Mouse (Mus musculus): ENCODE measurements around the gene Grhl1. TPM values are rescaled to one million over a fixed set of nuclear protein-coding genes. Genes with fewer than 3 reads are reported as not detected.
"Not testable (repeated sequence)": the region's sequence is repeated elsewhere in the genome, so short reads cannot be mapped to it uniquely, and the experiment has no call there.

Gene Grhl1
- polyA plus RNA-seq, 1 experiment from 2014 or later: 7.5 TPM

DNA sequence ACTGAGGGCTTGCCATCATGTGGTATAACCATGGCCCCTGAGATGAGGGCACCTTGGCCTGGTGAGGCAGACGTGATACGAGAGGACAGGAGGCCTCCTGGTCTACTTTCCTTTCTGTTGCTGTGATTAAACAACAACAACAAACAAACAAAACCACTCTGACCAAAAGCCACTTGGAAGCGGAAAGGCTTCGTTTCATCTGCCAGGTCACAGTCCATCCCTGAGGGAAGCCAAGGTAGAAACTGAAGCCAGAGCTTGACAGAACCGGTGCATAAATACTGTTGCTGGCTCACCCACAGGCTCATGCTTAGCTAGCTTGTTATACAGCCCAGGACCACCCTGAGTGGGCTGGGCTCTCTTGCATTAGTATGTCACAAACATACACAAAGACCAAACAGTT is 54.3 kb downstream of the Grhl1 start:
- 82% methylated on average over 5 of the region's 5 CpGs for WGBS
- no peak overlapping the region for H3K4me2 ChIP-seq
- ATAC-seq (ENCODE audit: insufficient read depth, low FRiP score, low read depth): no peak

DNA sequence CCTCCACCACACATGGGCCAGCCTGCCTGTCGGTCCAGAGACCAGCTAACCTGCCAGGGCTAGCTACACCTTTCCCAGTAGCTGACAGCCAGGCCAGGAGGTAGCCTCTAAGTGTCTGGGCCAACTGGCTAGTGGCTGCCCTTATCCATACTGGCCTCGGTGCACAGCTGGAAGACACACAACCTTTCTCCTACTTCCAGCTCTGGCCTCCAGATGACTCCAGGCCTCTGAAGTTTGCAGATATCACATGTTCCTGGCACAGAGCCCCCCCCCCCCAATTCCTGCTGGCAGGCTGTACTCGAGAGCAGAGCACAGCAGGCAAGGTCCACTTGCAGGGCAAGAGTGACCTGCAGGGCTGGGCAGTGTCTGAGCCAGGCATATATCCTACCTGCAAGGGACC is 55.1 kb downstream of the Grhl1 start:
- Histone ChIP-seq H3K27me3 (replicated peaks) (no peaks in the 10 kb centered on the region), H3K36me3 (no peaks in the 10 kb centered on the region), H3K4me3 (replicated peaks) (no peak overlapping the region), H3K27ac (no peak overlapping the region), H3K9me3 (no peaks in the 10 kb centered on the region), H3K4me1 (no peaks in the 10 kb centered on the region), H3K9ac (no peak overlapping the region), H3K4me2 (no peak overlapping the region)
- WGBS: 47% methylated on average over 3 of the region's 3 CpGs
- 0 out of 2 replicates have a peak, but pooled peaks have one; percentile 13 for ATAC-seq (ENCODE audit: insufficient read depth, low FRiP score, low read depth)

More for the DNA sequence above, 54.3 kb downstream of the Grhl1 start:
- Histone ChIP-seq H3K4me1 (no peaks in the 10 kb centered on the region), H3K4me3 (replicated peaks) (no peak overlapping the region), H3K36me3 (no peaks in the 10 kb centered on the region), H3K9ac (no peak overlapping the region), H3K9me3 (no peaks in the 10 kb centered on the region), H3K27me3 (replicated peaks) (no peaks in the 10 kb centered on the region), H3K27ac (no peak overlapping the region)

DNA sequence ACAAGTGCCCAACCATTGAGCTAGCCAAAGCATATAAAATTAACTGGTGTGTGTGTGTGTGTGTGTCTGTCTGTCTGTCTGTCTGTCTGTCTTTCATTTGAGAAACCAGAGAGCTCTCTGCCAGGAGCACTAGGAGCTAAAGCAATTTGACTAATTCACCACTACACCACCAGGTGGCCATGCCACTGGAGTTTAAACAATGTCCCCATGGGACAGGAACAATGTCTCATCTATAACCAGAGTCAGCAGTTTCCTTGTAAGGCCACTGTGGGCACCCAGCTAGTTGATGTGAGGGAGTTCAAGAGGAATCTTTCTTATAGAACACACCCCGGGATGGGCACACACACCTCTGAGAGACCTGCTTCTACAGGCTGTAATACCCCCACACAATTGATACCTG is 58.1 kb downstream of the Grhl1 start:
- H3K9me3 ChIP-seq: no peaks in the 10 kb centered on the region
- 83% methylated on average over 1 of the region's 1 CpGs for WGBS

DNA sequence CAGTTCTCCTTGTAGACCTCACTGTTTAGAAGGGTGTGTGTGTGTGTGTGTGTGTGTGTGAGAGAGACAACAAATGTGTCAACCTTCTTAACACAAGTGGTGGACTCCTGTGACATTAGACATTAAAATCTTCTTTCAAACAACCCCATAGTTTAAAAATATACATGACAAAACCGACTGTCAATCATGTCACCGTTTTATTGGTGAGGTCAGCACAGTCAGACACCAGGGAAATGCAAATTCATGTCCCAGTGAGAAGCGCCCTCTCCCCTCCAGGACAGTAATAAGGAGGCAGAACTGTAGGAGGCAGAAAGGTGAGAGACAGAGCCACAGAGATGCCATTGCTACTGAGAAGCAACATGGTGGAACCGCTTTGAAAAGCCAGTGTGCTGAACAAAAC is 60.3 kb downstream of the Grhl1 start:
- Histone ChIP-seq H3K9me3 (no peaks in the 10 kb centered on the region), H3K4me2 (no peak overlapping the region), H3K9ac (no peak overlapping the region), H3K4me1 (no peaks in the 10 kb centered on the region), H3K27me3 (replicated peaks) (no peaks in the 10 kb centered on the region), H3K4me3 (replicated peaks) (no peak overlapping the region), H3K27ac (no peak overlapping the region), H3K36me3 (no peaks in the 10 kb centered on the region)
- WGBS: 58% methylated on average over 4 of the region's 4 CpGs
- no peak for ATAC-seq (ENCODE audit: insufficient read depth, low FRiP score, low read depth)

More for the DNA sequence above, 58.1 kb downstream of the Grhl1 start:
- no peak for ATAC-seq (ENCODE audit: insufficient read depth, low FRiP score, low read depth)
- no peaks in the 10 kb centered on the region for H3K27me3 ChIP-seq (replicated peaks)
- no peak overlapping the region for H3K27ac ChIP-seq
- H3K4me3 ChIP-seq (replicated peaks): no peak overlapping the region
- H3K4me2 ChIP-seq: no peak overlapping the region
- no peaks in the 10 kb centered on the region for H3K4me1 ChIP-seq
- H3K9ac ChIP-seq: no peak overlapping the region
- H3K36me3 ChIP-seq: no peaks in the 10 kb centered on the region

DNA sequence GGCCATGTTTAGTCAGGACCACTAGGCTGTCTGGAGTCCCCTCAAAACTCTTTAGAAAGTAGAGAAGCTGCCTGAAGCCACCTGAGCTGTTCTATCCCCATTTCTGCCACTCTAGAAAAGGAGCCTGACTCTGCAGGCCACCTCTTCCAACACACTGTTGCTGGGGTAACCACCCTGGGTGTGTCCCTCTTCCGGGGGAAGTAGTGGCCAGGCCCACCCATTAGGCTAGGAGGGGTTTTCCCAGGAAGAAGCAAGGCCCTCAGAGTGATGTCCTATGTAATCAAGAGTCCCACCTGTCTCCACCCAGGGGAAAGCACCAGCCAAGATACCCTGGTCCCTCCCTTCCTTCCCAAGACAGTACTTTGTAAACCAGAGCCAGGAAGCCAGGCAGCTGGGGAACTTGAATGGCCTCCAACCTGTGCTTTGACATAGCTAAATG is 61.7 kb downstream of the Grhl1 start:
- Histone ChIP-seq H3K4me2 (no peak overlapping the region), H3K9ac (no peak overlapping the region), H3K4me1 (no peaks in the 10 kb centered on the region), H3K4me3 (replicated peaks) (no peak overlapping the region), H3K27me3 (replicated peaks) (no peaks in the 10 kb centered on the region), H3K36me3 (no peaks in the 10 kb centered on the region), H3K9me3 (no peaks in the 10 kb centered on the region), H3K27ac (no peak overlapping the region)
- WGBS: 54% methylated on average over 1 of the region's 1 CpGs
- ATAC-seq (ENCODE audit: insufficient read depth, low FRiP score, low read depth): peak; percentile 57; the same call in 1 of the 2 replicates

DNA sequence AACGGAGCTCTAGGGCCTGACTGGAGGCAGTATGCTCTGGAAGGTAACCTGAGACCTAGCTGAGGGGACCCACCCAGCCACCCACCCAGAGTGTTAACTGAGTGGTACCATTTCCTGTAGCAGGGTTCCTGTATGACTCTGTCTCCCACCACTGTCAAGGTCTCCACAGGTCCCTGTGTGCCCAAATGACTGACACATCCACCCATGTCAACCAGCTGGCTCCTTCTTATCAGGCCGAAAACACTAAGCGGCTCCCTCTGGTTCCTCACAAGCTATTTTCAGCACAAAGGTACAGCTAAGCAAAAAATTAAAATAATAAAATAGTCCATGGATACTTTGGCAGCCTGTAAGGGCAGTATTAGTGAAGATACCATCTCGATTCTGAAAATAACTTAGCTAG is 62.1 kb downstream of the Grhl1 start:
- 0 out of 2 replicates have a peak, but pooled peaks have one; percentile 9 for ATAC-seq (ENCODE audit: insufficient read depth, low FRiP score, low read depth)
- Histone ChIP-seq H3K4me2 (no peak overlapping the region), H3K27me3 (replicated peaks) (no peaks in the 10 kb centered on the region), H3K9ac (no peak overlapping the region), H3K4me3 (replicated peaks) (no peak overlapping the region), H3K9me3 (no peaks in the 10 kb centered on the region), H3K4me1 (no peaks in the 10 kb centered on the region), H3K36me3 (no peaks in the 10 kb centered on the region), H3K27ac (no peak overlapping the region)
- WGBS: 64% methylated on average over 4 of the region's 4 CpGs

DNA sequence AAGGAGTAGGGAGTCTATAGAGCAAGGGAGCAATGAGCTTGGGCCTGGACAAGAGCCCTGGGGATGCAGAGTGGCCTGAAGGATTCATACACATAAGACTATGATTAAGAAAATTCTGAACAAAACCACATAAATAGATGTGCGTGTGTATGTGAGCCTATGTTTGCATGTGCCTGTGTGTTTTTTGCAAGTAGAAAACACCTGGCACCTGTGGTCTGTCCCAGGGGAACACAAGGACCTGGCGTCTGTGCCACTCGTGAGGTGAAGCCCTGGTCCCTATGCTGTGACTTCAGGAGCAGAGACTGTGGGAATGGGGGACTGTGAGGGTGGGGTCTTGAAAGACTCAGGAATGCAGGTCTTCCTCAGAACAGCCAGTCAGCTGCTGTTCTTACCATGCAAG is 62.6 kb downstream of the Grhl1 start:
- H3K4me1 ChIP-seq: no peaks in the 10 kb centered on the region
- no peak overlapping the region for H3K27ac ChIP-seq
- WGBS: 88% methylated on average over 3 of the region's 3 CpGs
- H3K27me3 ChIP-seq (replicated peaks): no peaks in the 10 kb centered on the region
- no peaks in the 10 kb centered on the region for H3K36me3 ChIP-seq
- no peak overlapping the region for H3K9ac ChIP-seq
- H3K4me2 ChIP-seq: no peak overlapping the region
- H3K4me3 ChIP-seq (replicated peaks): no peak overlapping the region
- H3K9me3 ChIP-seq: no peaks in the 10 kb centered on the region
- no peak for ATAC-seq (ENCODE audit: insufficient read depth, low FRiP score, low read depth)

DNA sequence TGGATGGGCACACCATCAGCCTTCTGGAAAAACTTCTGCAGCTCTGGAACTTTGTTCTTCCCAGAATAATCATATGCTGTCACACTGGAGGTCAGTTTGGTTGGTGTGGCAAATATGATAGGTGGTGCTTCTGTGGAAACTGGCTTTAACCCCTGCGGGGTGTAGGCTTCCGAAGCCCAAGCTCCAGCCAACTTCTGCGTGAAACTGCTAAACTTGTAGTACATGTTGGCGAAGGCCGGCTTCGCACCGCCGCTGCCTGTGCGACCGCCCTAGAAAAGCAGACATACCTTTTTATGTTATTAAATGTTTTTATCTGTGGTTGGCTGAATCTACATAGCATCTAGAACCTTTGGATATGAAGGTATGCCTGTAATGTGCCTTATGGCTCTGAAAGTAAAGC is 66.7 kb downstream of the Grhl1 start:
- not testable (repeated sequence) for H3K4me1 ChIP-seq; ATAC-seq (ENCODE audit: insufficient read depth, low FRiP score, low read depth); H3K27me3 ChIP-seq (replicated peaks); H3K9me3 ChIP-seq; H3K27ac ChIP-seq; H3K4me3 ChIP-seq (replicated peaks); H3K36me3 ChIP-seq; H3K4me2 ChIP-seq; H3K9ac ChIP-seq
- WGBS: 95% methylated on average over 10 of the region's 10 CpGs

DNA sequence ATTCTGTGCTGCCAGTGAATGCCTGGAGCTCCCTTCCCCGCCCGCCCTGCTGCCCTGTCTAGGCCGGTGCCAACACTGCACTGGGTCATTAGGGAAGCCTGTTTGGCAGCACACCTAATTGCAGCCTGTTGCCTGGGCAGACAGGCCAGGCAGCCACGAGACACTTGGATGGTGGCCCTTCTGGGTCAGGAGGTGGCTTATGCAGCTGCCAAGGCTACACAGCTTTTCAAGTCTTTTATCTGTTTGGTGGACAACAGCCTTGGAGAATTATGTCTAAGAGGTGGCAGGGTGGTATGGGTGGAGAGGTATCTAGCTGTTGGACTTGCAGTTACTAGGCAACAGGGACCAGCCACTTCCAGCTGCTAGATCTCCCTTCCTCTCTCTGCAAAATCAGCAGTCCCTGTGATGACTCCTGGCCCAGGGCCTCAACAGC is 70.3 kb downstream of the Grhl1 start:
- Histone ChIP-seq H3K36me3 (no peaks in the 10 kb centered on the region), H3K27ac (no peak overlapping the region), H3K9me3 (no peaks in the 10 kb centered on the region), H3K4me2 (no peak overlapping the region), H3K9ac (no peak overlapping the region), H3K27me3 (replicated peaks) (no peaks in the 10 kb centered on the region), H3K4me1 (no peaks in the 10 kb centered on the region), H3K4me3 (replicated peaks) (no peak overlapping the region)
- 67% methylated on average over 4 of the region's 4 CpGs for WGBS
- no peak for ATAC-seq (ENCODE audit: insufficient read depth, low FRiP score, low read depth)

DNA sequence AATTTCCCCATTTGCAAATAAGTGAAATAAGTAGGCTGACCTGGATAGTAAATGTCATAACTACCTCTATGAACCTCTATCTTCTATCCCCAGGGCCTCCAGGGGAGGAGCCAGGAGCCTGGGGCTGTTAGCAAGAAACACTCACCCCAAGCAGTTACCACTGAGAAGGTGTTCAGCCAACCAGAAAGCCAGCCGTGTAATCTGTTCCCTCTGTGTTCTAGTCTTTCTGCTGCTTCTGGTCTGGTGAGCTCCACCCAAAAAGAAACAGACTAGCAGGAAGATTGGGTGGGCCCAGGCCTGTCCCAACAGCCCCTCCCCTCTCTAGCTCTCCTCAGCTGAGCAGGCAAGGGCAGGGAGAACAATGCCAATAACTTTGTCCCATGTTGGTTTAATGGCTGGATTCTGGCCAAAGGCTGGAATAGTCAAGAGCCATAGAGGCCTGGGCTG is 72.1 kb downstream of the Grhl1 start:
- H3K27ac ChIP-seq: no peak overlapping the region
- H3K4me1 ChIP-seq: no peaks in the 10 kb centered on the region
- WGBS: 48% methylated on average over 1 of the region's 1 CpGs
- peak; percentile 89 for ATAC-seq (ENCODE audit: insufficient read depth, low FRiP score, low read depth)
- H3K27me3 ChIP-seq (replicated peaks): no peaks in the 10 kb centered on the region
- H3K36me3 ChIP-seq: no peaks in the 10 kb centered on the region
- no peaks in the 10 kb centered on the region for H3K9me3 ChIP-seq
- H3K9ac ChIP-seq: no peak overlapping the region
- H3K4me3 ChIP-seq (replicated peaks): no peak overlapping the region
- no peak overlapping the region for H3K4me2 ChIP-seq

DNA sequence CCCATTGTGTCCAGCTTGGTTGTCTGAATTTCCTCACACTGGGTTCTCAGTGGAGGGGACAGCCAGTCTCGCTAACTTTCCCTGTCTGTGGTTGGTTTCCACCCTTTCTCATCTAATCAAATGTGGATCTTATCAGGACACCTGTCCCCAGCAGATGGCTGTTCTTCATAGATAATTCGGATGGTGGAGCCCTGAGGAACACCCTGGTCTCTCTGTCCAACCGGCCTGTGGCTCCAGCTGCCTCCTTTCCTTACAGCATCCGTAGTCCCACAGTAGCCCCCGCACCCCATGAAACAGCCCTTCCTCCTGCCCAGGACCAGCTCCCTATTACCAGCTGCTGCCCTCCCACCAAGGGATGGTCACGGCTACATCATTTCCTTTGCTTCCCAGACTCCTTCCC is 73.8 kb downstream of the Grhl1 start:
- 76% methylated on average over 6 of the region's 6 CpGs for WGBS
- Histone ChIP-seq H3K4me3 (replicated peaks) (no peak overlapping the region), H3K4me2 (no peak overlapping the region), H3K4me1 (peaks cover 6% of the 10 kb centered on the region; the same call in 1 of the 2 replicates), H3K36me3 (no peaks in the 10 kb centered on the region), H3K27me3 (replicated peaks) (no peaks in the 10 kb centered on the region), H3K9ac (no peak overlapping the region), H3K27ac (no peak overlapping the region), H3K9me3 (no peaks in the 10 kb centered on the region)
- peak; percentile 13; the same call in 1 of the 2 replicates for ATAC-seq (ENCODE audit: insufficient read depth, low FRiP score, low read depth)

DNA sequence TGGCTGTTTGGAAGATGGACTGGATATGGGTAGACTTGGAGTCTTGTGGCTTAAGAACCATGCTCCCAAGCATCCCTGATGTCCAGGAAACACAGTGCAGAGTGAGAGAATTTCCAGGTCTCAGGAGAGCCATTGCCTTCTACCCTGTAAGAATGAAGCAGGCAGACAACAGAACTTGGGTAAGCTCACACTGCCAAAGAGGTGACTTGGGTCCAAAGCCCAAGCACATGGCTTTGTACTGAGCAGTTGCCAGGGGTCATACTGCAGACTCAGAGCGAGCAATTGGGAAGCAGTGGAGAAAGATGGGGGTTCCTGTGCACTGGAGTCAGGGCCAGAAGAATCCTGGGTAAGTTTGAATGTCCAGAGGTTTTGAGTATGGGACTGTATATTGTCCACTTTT is 76.0 kb downstream of the Grhl1 start:
- no peak overlapping the region for H3K4me2 ChIP-seq
- WGBS: 77% methylated on average over 1 of the region's 1 CpGs
- H3K4me3 ChIP-seq (replicated peaks): no peak overlapping the region
- no peak for ATAC-seq (ENCODE audit: insufficient read depth, low FRiP score, low read depth)
- peaks cover 18% of the 10 kb centered on the region for H3K4me1 ChIP-seq
- H3K27me3 ChIP-seq (replicated peaks): no peaks in the 10 kb centered on the region
- H3K9ac ChIP-seq: no peak overlapping the region
- H3K36me3 ChIP-seq: no peaks in the 10 kb centered on the region
- H3K9me3 ChIP-seq: no peaks in the 10 kb centered on the region
- H3K27ac ChIP-seq: no peak overlapping the region

Measured in stomach, embryonic 15.5 days (tissue).